Mouse (Mus musculus): ENCODE results near the gene D330020A13Rik. TPM values are rescaled to one million over a fixed set of nuclear protein-coding genes. Genes with fewer than 3 reads are reported as not detected.
"Not testable (repeated sequence)": the region's sequence is repeated elsewhere in the genome, so short reads cannot be mapped to it uniquely, and the experiment has no call there.

Gene D330020A13Rik
- total RNA-seq, 2 experiments from 2014 or later = 0.48 TPM; not detected in 1

- DNase-seq (ENCODE audit: low spot score in 2 of 2) = no peak
Observed at GRCm38 (mm10) chr6:120294785-120295133, 595 bp downstream of the D330020A13Rik start.

- DNase-seq (ENCODE audit: low spot score in 2 of 2) = not testable (repeated sequence)
Observed at GRCm38 (mm10) chr6:120296589-120296988, 2.4 kb downstream of the D330020A13Rik start.

- no peak for DNase-seq (ENCODE audit: low spot score in 2 of 2)
Observed at GRCm38 (mm10) chr6:120301137-120301536, 7.0 kb downstream of the D330020A13Rik start.

- DNase-seq (ENCODE audit: low spot score in 2 of 2) = no peak
Observed at GRCm38 (mm10) chr6:120302755-120303316, 8.7 kb downstream of the D330020A13Rik start.

- DNase-seq (ENCODE audit: low spot score in 2 of 2) = no peak
Observed at GRCm38 (mm10) chr6:120306859-120307594, 12.9 kb downstream of the D330020A13Rik start.

- DNase-seq (ENCODE audit: low spot score in 2 of 2) = no peak
Observed at GRCm38 (mm10) chr6:120309338-120309737, 15.2 kb downstream of the D330020A13Rik start.

- no peak for DNase-seq (ENCODE audit: low spot score in 2 of 2)
Observed at GRCm38 (mm10) chr6:120309787-120310186, 15.6 kb downstream of the D330020A13Rik start.

- DNase-seq (ENCODE audit: low spot score in 2 of 2) = no peak
Observed at GRCm38 (mm10) chr6:120312443-120312842, 18.3 kb downstream of the D330020A13Rik start.

GRCm38 (mm10) chr6:120318303-120318940 is 24.3 kb downstream of the D330020A13Rik start:
- no peak for DNase-seq (ENCODE audit: low spot score in 2 of 2)

- no peak for DNase-seq (ENCODE audit: low spot score in 2 of 2)
Observed at GRCm38 (mm10) chr6:120319129-120319528, 25.0 kb downstream of the D330020A13Rik start.

GRCm38 (mm10) chr6:120320369-120320768 is 26.2 kb downstream of the D330020A13Rik start:
- no peak for DNase-seq (ENCODE audit: low spot score in 2 of 2)

- DNase-seq (ENCODE audit: low spot score in 2 of 2) = peak; percentile 11 to 31
Observed at GRCm38 (mm10) chr6:120324295-120324927, 30.2 kb downstream of the D330020A13Rik start.

GRCm38 (mm10) chr6:120332351-120332750 is 38.2 kb downstream of the D330020A13Rik start:
- DNase-seq (ENCODE audit: low spot score in 2 of 2) = no peak

GRCm38 (mm10) chr6:120343992-120344391 is 49.8 kb downstream of the D330020A13Rik start:
- DNase-seq (ENCODE audit: low spot score in 2 of 2) = no peak

Other genes starting within 250 kb of the D330020A13Rik start
- gene Ninj2, start 201.0 kb upstream of the D330020A13Rik start, total RNA-seq (2021) = not detected
- 1 to 10 TPM; 6.7 to 8.7 TPM for gene B4galnt3, start 195 bp downstream of the D330020A13Rik start, total RNA-seq (2021)
- gene Kdm5a, start 69.8 kb downstream of the D330020A13Rik start, total RNA-seq (2021) = 10 to 100 TPM; 80.0 to 84.2 TPM
- gene Ccdc77, start 70.0 kb downstream of the D330020A13Rik start, total RNA-seq (2021) = 10 to 100 TPM; 11.5 to 13.7 TPM
- 10 to 100 TPM in 1 of 2 experiments, 1 to 10 TPM in 1; 9.9 to 14.4 TPM for gene Il17ra, start 168.9 kb downstream of the D330020A13Rik start, total RNA-seq (2021)
- gene Tmem121b, start 199.4 kb downstream of the D330020A13Rik start, total RNA-seq (2021) = 1 to 10 TPM in 1 of 2 experiments, under 1 TPM in 1; 0.96 to 1.2 TPM
- gene Hdhd5, start 237.0 kb downstream of the D330020A13Rik start, total RNA-seq (2021) = 10 to 100 TPM; 34.8 to 35.1 TPM